Mouse (Mus musculus): ENCODE data around the gene Rapgef4. TPM values are rescaled to one million over a fixed set of nuclear protein-coding genes. Genes with fewer than 3 reads are reported as not detected.
"Not testable (repeated sequence)": the region's sequence is repeated elsewhere in the genome, so short reads cannot be mapped to it uniquely, and the experiment has no call there.

Rapgef4 gene
- polyA plus RNA-seq, 1 experiment from 2014 or later, result 3.1 TPM

GRCm38 (mm10) chr2:72139863-72140845 lies 159.1 kb downstream of the Rapgef4 start:
- no peaks in the 10 kb centered on the region for H3K9me3 ChIP-seq
- no peak overlapping the region for H3K27ac ChIP-seq
- no peak overlapping the region for H3K4me2 ChIP-seq
- 0 out of 2 replicates have a peak, but pooled peaks cover 4% of the 10 kb centered on the region for H3K27me3 ChIP-seq
- no peak overlapping the region for H3K9ac ChIP-seq
- ATAC-seq (ENCODE audit: low FRiP score), result no peak
- peaks cover 16% of the 10 kb centered on the region for H3K4me1 ChIP-seq
- WGBS, result 86% methylated on average over 14 of the region's 14 CpGs
- H3K36me3 ChIP-seq (replicated peaks), result no peaks in the 10 kb centered on the region
- no peak overlapping the region for H3K4me3 ChIP-seq (replicated peaks)

DNA sequence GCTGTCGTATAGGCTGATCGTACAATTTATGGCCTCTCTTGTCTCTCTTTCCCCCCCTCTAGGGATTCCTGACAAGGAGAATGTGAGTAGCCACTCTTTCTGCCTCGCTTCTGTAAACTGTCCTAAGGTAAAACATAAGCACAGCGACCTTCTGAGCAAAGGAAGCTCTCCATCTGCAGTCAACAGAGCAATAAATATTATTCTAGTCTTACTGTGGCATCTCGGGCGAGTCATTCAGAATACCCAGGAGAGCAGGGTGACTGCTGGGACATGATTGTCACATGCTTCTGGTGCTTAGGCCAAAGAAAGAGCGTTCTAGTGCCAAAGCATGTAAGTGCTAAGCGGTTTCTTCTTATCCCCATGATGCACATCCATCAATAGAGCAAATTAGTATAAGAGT lies 160.1 kb downstream of the Rapgef4 start:
- no peak overlapping the region for H3K4me3 ChIP-seq (replicated peaks)
- H3K36me3 ChIP-seq (replicated peaks), result no peaks in the 10 kb centered on the region
- WGBS, result 88% methylated on average over 8 of the region's 8 CpGs

DNA sequence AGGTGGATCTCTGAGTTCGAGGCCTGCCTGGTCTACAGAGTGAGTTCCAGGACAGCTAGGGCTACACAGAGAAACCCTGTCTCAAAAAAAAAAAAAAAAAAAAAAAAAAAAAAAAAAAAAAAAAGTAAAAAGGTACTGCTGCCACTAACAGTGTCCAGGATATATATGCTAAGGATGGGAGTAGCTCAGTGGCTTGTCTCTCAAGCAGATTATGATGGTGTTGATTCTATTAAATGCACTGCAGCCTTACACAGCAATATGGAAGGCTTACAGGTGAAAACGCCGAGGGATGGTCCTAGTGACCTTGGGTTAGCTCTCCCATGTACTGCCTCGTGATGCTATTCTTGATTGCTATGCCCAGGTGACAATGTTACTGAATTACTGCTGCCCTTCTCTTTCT lies 160.7 kb downstream of the Rapgef4 start:
- not testable (repeated sequence) for H3K4me3 ChIP-seq (replicated peaks); ATAC-seq (ENCODE audit: low FRiP score); H3K36me3 ChIP-seq (replicated peaks); H3K27me3 ChIP-seq; H3K9ac ChIP-seq; H3K4me2 ChIP-seq; H3K27ac ChIP-seq; H3K4me1 ChIP-seq; H3K9me3 ChIP-seq
- WGBS, result 85% methylated on average over 4 of the region's 4 CpGs

More for the DNA sequence above, 160.1 kb downstream of the Rapgef4 start:
- Histone ChIP-seq H3K9ac (no peak overlapping the region), H3K9me3 (no peaks in the 10 kb centered on the region), H3K27ac (no peak overlapping the region), H3K4me2 (no peak overlapping the region), H3K4me1 (peaks cover 13% of the 10 kb centered on the region), H3K27me3 (0 out of 2 replicates have a peak, but pooled peaks cover 4% of the 10 kb centered on the region)
- no peak for ATAC-seq (ENCODE audit: low FRiP score)

DNA sequence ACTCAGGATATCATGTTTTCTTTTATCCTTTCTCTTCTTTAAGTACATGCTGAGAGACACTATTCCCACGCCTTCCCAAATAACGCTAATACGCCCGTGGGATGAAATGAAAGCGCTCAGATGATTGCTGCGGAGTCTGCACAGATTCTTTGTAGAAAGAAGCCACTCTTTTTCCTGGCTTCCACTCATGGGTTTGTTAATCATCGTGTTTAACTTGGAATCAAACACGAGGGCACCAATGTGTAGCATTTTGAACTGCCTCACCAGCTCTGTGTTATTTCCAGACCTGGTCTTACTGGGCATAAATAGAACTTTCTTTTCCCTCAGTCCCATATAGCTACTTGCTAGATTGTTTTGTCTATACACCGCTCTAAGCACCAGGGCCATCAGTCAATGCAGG lies 162.4 kb downstream of the Rapgef4 start:
- H3K4me2 ChIP-seq, result no peak overlapping the region
- no peak overlapping the region for H3K27ac ChIP-seq
- 85% methylated on average over 9 of the region's 9 CpGs for WGBS
- ATAC-seq (ENCODE audit: low FRiP score), result no peak
- H3K9ac ChIP-seq, result no peak overlapping the region
- H3K36me3 ChIP-seq (replicated peaks), result no peaks in the 10 kb centered on the region
- 0 out of 2 replicates have a peak, but pooled peaks cover 4% of the 10 kb centered on the region for H3K27me3 ChIP-seq
- no peaks in the 10 kb centered on the region for H3K9me3 ChIP-seq
- H3K4me1 ChIP-seq, result no peaks in the 10 kb centered on the region
- no peak overlapping the region for H3K4me3 ChIP-seq (replicated peaks)

- WGBS, result 86% methylated on average over 7 of the region's 7 CpGs
- H3K36me3 ChIP-seq (replicated peaks), result no peaks in the 10 kb centered on the region
Observed at GRCm38 (mm10) chr2:72144576-72145200, 163.6 kb downstream of the Rapgef4 start.

GRCm38 (mm10) chr2:72145281-72145875 lies 164.3 kb downstream of the Rapgef4 start:
- no peaks in the 10 kb centered on the region for H3K27me3 ChIP-seq
- no peaks in the 10 kb centered on the region for H3K9me3 ChIP-seq
- H3K9ac ChIP-seq, result no peak overlapping the region
- H3K4me1 ChIP-seq, result no peaks in the 10 kb centered on the region
- H3K27ac ChIP-seq, result no peak overlapping the region
- WGBS, result 95% methylated on average over 11 of the region's 11 CpGs
- no peak overlapping the region for H3K4me2 ChIP-seq
- no peak overlapping the region for H3K4me3 ChIP-seq (replicated peaks)
- no peaks in the 10 kb centered on the region for H3K36me3 ChIP-seq (replicated peaks)
- no peak for ATAC-seq (ENCODE audit: low FRiP score)

More at GRCm38 (mm10) chr2:72144576-72145200, 163.6 kb downstream of the Rapgef4 start:
- no peak overlapping the region for H3K4me3 ChIP-seq (replicated peaks)
- H3K9me3 ChIP-seq, result no peaks in the 10 kb centered on the region
- H3K27me3 ChIP-seq, result no peaks in the 10 kb centered on the region
- no peak for ATAC-seq (ENCODE audit: low FRiP score)
- no peak overlapping the region for H3K4me2 ChIP-seq
- no peaks in the 10 kb centered on the region for H3K4me1 ChIP-seq
- no peak overlapping the region for H3K9ac ChIP-seq
- no peak overlapping the region for H3K27ac ChIP-seq

DNA sequence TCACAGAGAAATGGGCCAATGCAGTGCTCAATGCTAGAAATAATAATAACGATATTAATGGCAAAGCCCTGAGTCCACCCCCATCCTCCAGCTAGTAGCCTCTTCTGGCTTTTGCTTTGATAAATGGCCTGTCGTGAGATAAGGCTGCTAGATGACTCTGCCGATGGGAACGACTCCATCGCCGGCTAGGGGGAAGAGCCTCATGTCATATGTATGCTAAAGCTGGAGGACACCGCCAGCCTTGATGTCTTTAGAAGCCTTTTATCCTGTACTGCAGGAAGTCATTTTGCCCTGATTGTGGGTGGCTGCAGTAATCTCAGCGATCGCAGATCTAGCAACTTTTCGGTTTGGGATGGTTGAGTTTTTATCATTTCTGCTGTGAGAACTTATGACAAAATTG lies 165.0 kb downstream of the Rapgef4 start:
- 91% methylated on average over 10 of the region's 10 CpGs for WGBS
- H3K4me1 ChIP-seq, result no peaks in the 10 kb centered on the region
- no peak for ATAC-seq (ENCODE audit: low FRiP score)
- H3K4me3 ChIP-seq (replicated peaks), result no peak overlapping the region
- H3K9me3 ChIP-seq, result no peaks in the 10 kb centered on the region
- no peak overlapping the region for H3K9ac ChIP-seq
- H3K27ac ChIP-seq, result no peak overlapping the region
- no peak overlapping the region for H3K4me2 ChIP-seq
- H3K36me3 ChIP-seq (replicated peaks), result no peaks in the 10 kb centered on the region
- no peaks in the 10 kb centered on the region for H3K27me3 ChIP-seq

- H3K9ac ChIP-seq, result no peak overlapping the region
- WGBS, result 91% methylated on average over 7 of the region's 7 CpGs
Observed at GRCm38 (mm10) chr2:72147246-72147645, 166.2 kb downstream of the Rapgef4 start.

DNA sequence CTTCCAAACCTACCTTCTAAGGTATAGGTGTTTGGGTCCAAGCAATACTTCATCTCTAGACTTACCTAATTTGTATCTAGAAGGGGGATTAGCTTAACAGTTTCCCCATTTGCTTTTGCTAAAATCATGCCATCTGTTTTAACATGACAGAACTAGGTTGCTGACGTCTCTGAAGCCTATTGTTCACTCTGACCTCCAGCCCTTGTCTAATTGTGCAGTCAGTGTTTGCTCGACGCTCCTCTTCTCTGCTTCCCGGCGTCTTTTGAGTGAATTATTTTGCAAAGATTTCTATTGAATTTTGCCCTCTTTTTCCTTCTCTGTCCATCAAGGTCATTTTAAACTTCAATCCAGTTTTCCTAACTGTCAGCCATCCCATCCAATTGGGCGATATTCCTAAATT lies 166.7 kb downstream of the Rapgef4 start:
- no peak overlapping the region for H3K4me3 ChIP-seq (replicated peaks)
- no peaks in the 10 kb centered on the region for H3K27me3 ChIP-seq
- no peak overlapping the region for H3K4me2 ChIP-seq
- WGBS, result 34% methylated on average over 6 of the region's 6 CpGs
- no peaks in the 10 kb centered on the region for H3K9me3 ChIP-seq
- no peak overlapping the region for H3K27ac ChIP-seq
- no peak for ATAC-seq (ENCODE audit: low FRiP score)
- H3K4me1 ChIP-seq, result no peaks in the 10 kb centered on the region
- H3K9ac ChIP-seq, result no peak overlapping the region
- no peaks in the 10 kb centered on the region for H3K36me3 ChIP-seq (replicated peaks)

More at GRCm38 (mm10) chr2:72147246-72147645, 166.2 kb downstream of the Rapgef4 start:
- H3K4me1 ChIP-seq, result no peaks in the 10 kb centered on the region
- H3K27me3 ChIP-seq, result no peaks in the 10 kb centered on the region
- no peaks in the 10 kb centered on the region for H3K36me3 ChIP-seq (replicated peaks)
- no peak for ATAC-seq (ENCODE audit: low FRiP score)
- H3K4me3 ChIP-seq (replicated peaks), result no peak overlapping the region
- no peak overlapping the region for H3K4me2 ChIP-seq
- no peaks in the 10 kb centered on the region for H3K9me3 ChIP-seq
- no peak overlapping the region for H3K27ac ChIP-seq

- Histone ChIP-seq H3K9me3 (no peaks in the 10 kb centered on the region), H3K4me1 (no peaks in the 10 kb centered on the region), H3K4me3 (replicated peaks) (no peak overlapping the region), H3K4me2 (no peak overlapping the region), H3K27me3 (no peaks in the 10 kb centered on the region), H3K36me3 (replicated peaks) (no peaks in the 10 kb centered on the region), H3K9ac (no peak overlapping the region), H3K27ac (no peak overlapping the region)
- ATAC-seq (ENCODE audit: low FRiP score), result no peak
- WGBS, result 71% methylated on average over 4 of the region's 4 CpGs
Observed at GRCm38 (mm10) chr2:72148647-72149046, 167.6 kb downstream of the Rapgef4 start.

- Histone ChIP-seq H3K4me3 (replicated peaks) (no peak overlapping the region), H3K36me3 (replicated peaks) (no peaks in the 10 kb centered on the region), H3K27me3 (no peaks in the 10 kb centered on the region), H3K9ac (no peak overlapping the region), H3K4me2 (no peak overlapping the region), H3K27ac (no peak overlapping the region), H3K4me1 (no peaks in the 10 kb centered on the region), H3K9me3 (no peaks in the 10 kb centered on the region)
- ATAC-seq (ENCODE audit: low FRiP score), result no peak
- WGBS, result 32% methylated on average over 4 of the region's 4 CpGs
Observed at GRCm38 (mm10) chr2:72149059-72149458, 168.0 kb downstream of the Rapgef4 start.

DNA sequence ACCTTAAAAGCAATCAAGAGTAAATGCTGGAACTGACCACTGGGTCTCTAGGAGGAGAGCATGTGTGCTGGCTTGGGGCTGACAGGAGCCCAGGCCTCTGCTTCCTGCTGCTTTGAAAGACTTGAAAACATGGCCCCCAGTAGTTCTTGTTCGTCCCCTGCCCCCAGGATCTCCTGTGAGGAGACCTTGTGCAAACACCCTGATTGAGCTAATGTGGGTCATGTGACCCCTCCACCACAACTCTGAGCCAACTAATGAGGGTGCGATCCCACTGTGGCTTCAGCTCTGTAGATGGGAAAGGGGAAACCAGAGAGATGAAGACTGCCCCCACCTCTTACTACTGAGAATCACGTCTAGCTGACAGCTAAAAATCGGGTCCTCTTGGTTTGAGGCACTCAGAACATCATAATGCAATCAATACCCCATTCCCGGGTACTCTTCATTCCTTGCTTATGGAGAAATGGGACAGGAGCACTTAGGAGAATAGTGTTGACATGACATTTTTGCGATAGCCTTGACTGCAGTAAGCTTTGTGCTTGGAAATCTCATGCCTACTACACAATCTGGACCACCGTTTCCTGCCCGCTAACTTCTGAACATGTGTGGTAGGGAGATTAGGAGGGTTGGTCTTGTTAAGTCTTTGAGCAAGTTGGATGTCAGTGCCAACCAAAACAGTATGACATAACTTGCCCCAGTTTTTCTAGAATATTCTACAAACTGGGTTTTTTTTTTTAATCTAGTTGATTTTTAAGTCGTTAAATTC lies 170.9 kb downstream of the Rapgef4 start:
- Histone ChIP-seq H3K4me1 (no peaks in the 10 kb centered on the region), H3K36me3 (replicated peaks) (no peaks in the 10 kb centered on the region), H3K4me3 (replicated peaks) (no peak overlapping the region), H3K9ac (no peak overlapping the region), H3K27me3 (no peaks in the 10 kb centered on the region), H3K4me2 (no peak overlapping the region), H3K27ac (no peak overlapping the region), H3K9me3 (no peaks in the 10 kb centered on the region)
- no peak for ATAC-seq (ENCODE audit: low FRiP score)
- WGBS, result 88% methylated on average over 9 of the region's 9 CpGs

Data from forebrain, embryonic 12.5 days (tissue).